Mouse (Mus musculus): ENCODE results near the gene Ctnna2. TPM values are rescaled to one million over a fixed set of nuclear protein-coding genes. Genes with fewer than 3 reads are reported as not detected.

The Ctnna2 gene
- total and polyA plus RNA-seq, 2 experiments from 2014 or later, result 91.5 to 243 TPM

DNA sequence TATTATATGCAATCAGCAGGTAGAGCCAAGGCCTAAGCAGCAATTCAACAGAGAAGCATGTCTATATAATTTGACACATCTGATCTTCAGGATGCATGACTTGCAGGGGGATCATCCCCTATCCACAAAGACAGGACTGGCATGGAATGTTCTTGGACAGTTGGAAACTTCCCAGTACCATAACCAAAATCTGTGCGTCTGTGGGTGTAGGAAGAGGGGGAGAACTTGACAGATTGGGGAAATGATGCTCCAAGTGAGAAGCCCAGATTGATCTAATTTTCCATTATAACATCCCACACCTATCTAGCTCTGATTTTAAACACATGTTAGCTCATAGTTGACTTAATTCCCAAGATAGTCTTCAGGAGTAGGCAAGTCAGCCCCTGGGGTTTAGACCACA, 968.5 kb downstream of the Ctnna2 start:
- WGBS, result 64% methylated on average over 1 of the region's 1 CpGs
- no peak for DNase-seq
- no peak for ATAC-seq

DNA sequence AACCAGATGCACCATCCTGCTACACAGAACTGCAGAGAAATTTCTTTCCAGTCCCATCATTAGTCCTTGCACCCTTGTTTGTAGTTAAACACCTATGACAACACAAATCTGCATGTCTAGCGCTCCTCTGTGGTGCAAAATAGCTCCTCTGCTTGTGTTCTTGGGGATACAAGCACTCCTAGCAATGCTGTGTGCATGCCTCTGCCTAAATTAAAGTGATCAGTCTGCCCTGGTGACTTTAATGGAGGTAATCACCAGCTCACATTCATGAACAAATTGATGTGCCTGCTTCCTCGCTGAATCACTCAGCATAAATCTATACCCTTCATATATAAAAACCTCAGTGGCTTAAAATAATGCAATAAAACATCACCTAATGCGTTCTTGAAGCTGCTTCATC, 987.4 kb downstream of the Ctnna2 start:
- DNase-seq (no peak), ATAC-seq (no peak)
- Histone ChIP-seq H3K27me3 (ENCODE audit: insufficient read depth, low read length) (no peaks in the 10 kb centered on the region), H3K9me3 (ENCODE audit: low read length) (no peaks in the 10 kb centered on the region), H3K36me3 (ENCODE audit: insufficient read depth) (no peaks in the 10 kb centered on the region), H3K27ac (ENCODE audit: low read depth, low read length) (no peak overlapping the region), H3K4me1 (ENCODE audit: insufficient read depth) (no peaks in the 10 kb centered on the region), H3K4me2 (ENCODE audit: low read depth) (no peak overlapping the region), H3K9ac (no peak overlapping the region), H3K4me3 (ENCODE audit: low read depth, low read length) (no peak overlapping the region)
- WGBS, result 77% methylated on average over 3 of the region's 3 CpGs
- no peak for TF ChIP-seq CTCF (IDR thresholded peaks at IDR 0.05; ENCODE audit: low read depth)

More for the DNA sequence above, 968.5 kb downstream of the Ctnna2 start:
- Histone ChIP-seq H3K36me3 (ENCODE audit: insufficient read depth) (no peaks in the 10 kb centered on the region), H3K27ac (ENCODE audit: low read depth, low read length) (no peak overlapping the region), H3K9me3 (ENCODE audit: low read length) (no peaks in the 10 kb centered on the region), H3K4me1 (ENCODE audit: insufficient read depth) (no peaks in the 10 kb centered on the region), H3K27me3 (ENCODE audit: insufficient read depth, low read length) (no peaks in the 10 kb centered on the region), H3K9ac (no peak overlapping the region), H3K4me3 (ENCODE audit: low read depth, low read length) (no peak overlapping the region), H3K4me2 (ENCODE audit: low read depth) (no peak overlapping the region)
- no peak for TF ChIP-seq CTCF (IDR thresholded peaks at IDR 0.05; ENCODE audit: low read depth)

DNA sequence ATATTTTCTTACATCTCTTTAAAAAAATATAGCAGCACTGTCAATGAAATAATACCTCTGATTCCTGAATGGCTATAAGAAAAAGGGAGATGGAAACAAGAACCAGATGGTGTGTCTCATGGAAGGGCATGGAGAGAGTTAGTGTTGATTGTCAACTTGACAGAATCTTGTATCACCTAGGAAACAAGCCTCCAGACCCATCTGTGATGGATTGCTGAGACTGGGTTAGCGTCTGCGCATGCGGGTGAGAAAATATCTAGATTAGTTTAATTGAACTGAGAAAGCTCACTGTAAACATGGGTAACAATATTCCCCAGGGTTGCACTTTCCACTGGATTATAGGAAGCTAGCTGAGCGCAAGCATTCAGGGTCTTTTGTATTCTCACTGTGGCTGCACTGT, 994.7 kb downstream of the Ctnna2 start:
- H3K36me3 ChIP-seq (ENCODE audit: insufficient read depth), result no peaks in the 10 kb centered on the region
- DNase-seq, result peak; percentile 77
- no peaks in the 10 kb centered on the region for H3K4me1 ChIP-seq (ENCODE audit: insufficient read depth)
- no peak overlapping the region for H3K4me3 ChIP-seq (ENCODE audit: low read depth, low read length)
- 44% methylated on average over 4 of the region's 4 CpGs for WGBS
- no peaks in the 10 kb centered on the region for H3K9me3 ChIP-seq (ENCODE audit: low read length)
- H3K27me3 ChIP-seq (ENCODE audit: insufficient read depth, low read length), result no peaks in the 10 kb centered on the region
- no peak for TF ChIP-seq CTCF (IDR thresholded peaks at IDR 0.05; ENCODE audit: low read depth)
- H3K9ac ChIP-seq, result no peak overlapping the region
- H3K27ac ChIP-seq (ENCODE audit: low read depth, low read length), result no peak overlapping the region
- ATAC-seq, result peak; percentile 95
- no peak overlapping the region for H3K4me2 ChIP-seq (ENCODE audit: low read depth)

DNA sequence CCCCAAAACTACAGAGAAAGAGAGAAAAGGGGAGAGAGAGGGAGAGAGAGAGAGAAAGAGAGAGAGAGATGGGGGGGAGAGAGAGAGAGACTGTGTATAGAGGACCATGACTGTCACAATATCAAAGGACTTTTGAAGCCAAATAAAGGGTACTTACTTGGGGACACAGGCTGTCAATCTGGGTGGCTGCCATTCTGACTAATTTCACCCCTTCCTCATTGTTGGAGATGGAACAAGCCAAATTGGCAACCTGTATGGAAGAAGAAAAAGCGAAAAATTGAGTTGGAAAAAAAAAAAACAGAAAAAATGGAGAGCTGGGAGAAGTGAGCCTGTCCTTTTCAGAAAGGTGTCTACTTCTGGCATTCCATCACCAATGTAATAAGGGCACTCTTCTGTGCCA, 997.8 kb downstream of the Ctnna2 start:
- 69% methylated on average over 1 of the region's 1 CpGs for WGBS
- H3K9me3 ChIP-seq (ENCODE audit: low read length), result no peaks in the 10 kb centered on the region
- H3K4me3 ChIP-seq (ENCODE audit: low read depth, low read length), result no peak overlapping the region
- TF ChIP-seq CTCF (IDR thresholded peaks at IDR 0.05; ENCODE audit: low read depth), result no peak
- no peak overlapping the region for H3K4me2 ChIP-seq (ENCODE audit: low read depth)
- no peaks in the 10 kb centered on the region for H3K36me3 ChIP-seq (ENCODE audit: insufficient read depth)
- no peaks in the 10 kb centered on the region for H3K27me3 ChIP-seq (ENCODE audit: insufficient read depth, low read length)
- H3K4me1 ChIP-seq (ENCODE audit: insufficient read depth), result no peaks in the 10 kb centered on the region
- DNase-seq, result no peak
- H3K9ac ChIP-seq, result no peak overlapping the region
- no peak overlapping the region for H3K27ac ChIP-seq (ENCODE audit: low read depth, low read length)
- no peak for ATAC-seq

DNA sequence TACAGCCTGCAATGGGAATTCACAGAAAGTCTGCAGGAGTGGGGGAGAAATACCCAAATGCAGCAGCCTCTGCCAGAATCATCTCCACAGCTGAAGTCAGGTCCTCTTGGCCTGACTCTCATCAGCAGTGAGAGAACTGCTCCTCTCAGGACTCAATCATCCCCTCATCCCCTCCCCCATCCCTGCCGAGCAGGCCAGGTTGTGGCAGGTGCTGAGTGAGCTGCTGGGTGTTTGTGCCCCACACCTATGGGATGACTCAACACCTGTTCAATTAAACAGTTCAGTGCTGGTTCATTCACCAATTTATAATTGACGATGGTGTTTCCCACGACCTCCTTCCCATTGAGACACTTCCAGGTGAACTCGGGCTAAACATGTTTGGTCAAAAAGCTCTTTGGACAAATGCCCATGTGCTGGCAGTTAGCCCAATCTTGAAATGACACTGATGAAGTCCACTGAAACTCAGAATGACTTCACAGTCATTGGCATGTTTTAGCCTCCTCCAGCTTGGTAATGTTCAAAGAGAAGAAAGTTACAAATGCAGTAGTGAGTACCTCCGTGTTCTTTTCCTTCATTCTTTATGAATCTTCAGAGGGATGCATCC, 1000.1 kb downstream of the Ctnna2 start:
- Histone ChIP-seq H3K27me3 (ENCODE audit: insufficient read depth, low read length) (no peaks in the 10 kb centered on the region), H3K4me1 (ENCODE audit: insufficient read depth) (no peaks in the 10 kb centered on the region), H3K9ac (no peak overlapping the region), H3K4me3 (ENCODE audit: low read depth, low read length) (no peak overlapping the region), H3K4me2 (ENCODE audit: low read depth) (no peak overlapping the region), H3K9me3 (ENCODE audit: low read length) (no peaks in the 10 kb centered on the region), H3K27ac (ENCODE audit: low read depth, low read length) (no peak overlapping the region), H3K36me3 (ENCODE audit: insufficient read depth) (no peaks in the 10 kb centered on the region)
- 60% methylated on average over 5 of the region's 5 CpGs for WGBS
- DNase-seq (no peak), ATAC-seq (no peak)
- TF ChIP-seq CTCF (IDR thresholded peaks at IDR 0.05; ENCODE audit: low read depth), result no peak

DNA sequence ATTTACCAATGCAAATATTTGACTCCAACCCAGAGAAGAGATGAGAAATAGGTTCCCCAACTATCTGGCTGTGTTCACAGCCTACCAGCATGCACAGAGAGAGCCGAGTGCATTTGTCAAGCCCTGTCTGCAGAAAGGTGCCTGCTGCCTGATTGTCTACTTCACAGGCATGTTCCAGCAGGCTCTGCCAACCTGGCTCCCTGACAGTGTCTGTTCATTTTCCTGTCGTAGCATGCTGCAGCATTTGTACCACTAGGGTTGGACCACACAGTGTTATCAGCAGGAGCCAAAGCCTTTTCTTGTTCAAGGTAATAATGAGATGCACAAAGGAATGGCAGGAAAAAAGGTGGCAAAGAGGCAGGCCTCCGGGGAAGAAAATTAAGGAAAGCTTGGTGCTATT, 1001.7 kb downstream of the Ctnna2 start:
- DNase-seq (peak; percentile 67), ATAC-seq (peak; percentile 80)
- WGBS, result 3% methylated on average over 3 of the region's 3 CpGs
- Histone ChIP-seq H3K4me1 (ENCODE audit: insufficient read depth) (no peaks in the 10 kb centered on the region), H3K4me3 (ENCODE audit: low read depth, low read length) (no peak overlapping the region), H3K27me3 (ENCODE audit: insufficient read depth, low read length) (no peaks in the 10 kb centered on the region), H3K9me3 (ENCODE audit: low read length) (no peaks in the 10 kb centered on the region), H3K9ac (no peak overlapping the region), H3K4me2 (ENCODE audit: low read depth) (no peak overlapping the region), H3K36me3 (ENCODE audit: insufficient read depth) (no peaks in the 10 kb centered on the region), H3K27ac (ENCODE audit: low read depth, low read length) (no peak overlapping the region)
- peak; percentile 34 for TF ChIP-seq CTCF (IDR thresholded peaks at IDR 0.05; ENCODE audit: low read depth)

DNA sequence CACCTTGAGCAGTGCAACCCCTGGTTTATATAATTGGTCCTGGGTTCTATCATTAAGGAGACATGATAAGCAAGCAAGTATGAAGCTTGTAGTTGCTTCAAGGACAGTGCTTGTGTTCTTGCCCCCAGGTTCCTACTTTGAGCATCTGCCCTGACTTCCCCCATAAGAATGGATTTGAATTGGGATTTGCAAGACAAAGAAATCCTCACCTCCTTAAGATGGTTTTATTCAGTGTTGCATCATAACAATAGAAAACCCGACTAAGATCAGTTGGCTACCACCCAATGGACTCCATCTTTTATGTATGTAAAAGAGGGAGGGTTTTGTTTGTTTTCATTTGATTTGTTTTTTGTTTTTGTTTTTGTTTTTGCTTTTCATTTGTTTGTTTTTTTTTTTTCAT, 1005.2 kb downstream of the Ctnna2 start:
- ATAC-seq, result no peak
- 44% methylated on average over 1 of the region's 1 CpGs for WGBS

More for the DNA sequence above, 1005.2 kb downstream of the Ctnna2 start:
- Histone ChIP-seq H3K27me3 (ENCODE audit: insufficient read depth, low read length) (no peaks in the 10 kb centered on the region), H3K9me3 (ENCODE audit: low read length) (no peaks in the 10 kb centered on the region), H3K4me3 (ENCODE audit: low read depth, low read length) (no peak overlapping the region), H3K27ac (ENCODE audit: low read depth, low read length) (no peak overlapping the region), H3K4me2 (ENCODE audit: low read depth) (no peak overlapping the region), H3K4me1 (ENCODE audit: insufficient read depth) (no peaks in the 10 kb centered on the region), H3K36me3 (ENCODE audit: insufficient read depth) (0 out of 2 replicates have a peak, but pooled peaks cover 3% of the 10 kb centered on the region), H3K9ac (no peak overlapping the region)
- DNase-seq, result no peak
- TF ChIP-seq CTCF (IDR thresholded peaks at IDR 0.05; ENCODE audit: low read depth), result no peak
